Mouse (Mus musculus): ENCODE results near the gene Scgb3a1. TPM values are rescaled to one million over a fixed set of nuclear protein-coding genes. Genes with fewer than 3 reads are reported as not detected.
A peak's percentile ranks its signal among the peaks of the same experiment; 100 is the strongest.

Scgb3a1 gene
- polyA plus RNA-seq, 1 experiment = not detected

GRCm38 (mm10) chr11:49658791-49659469 is 4.5 kb upstream of the Scgb3a1 start:
- 62% methylated on average over 10 of the region's 10 CpGs for WGBS
- DNase-seq = peak; percentile 34
- TF ChIP-seq POLR2A (IDR thresholded peaks at IDR 0.05; ENCODE audit: low read depth, low read length) = no peak
- no peak for TF ChIP-seq CTCF (conservative IDR thresholded peaks at IDR 0.05; ENCODE audit: insufficient read depth, insufficient read length, low read depth, low read length)
- Histone ChIP-seq H3K4me3 (ENCODE audit: insufficient read depth, low read depth, low read length) (no peak overlapping the region), H3K36me3 (ENCODE audit: control insufficient read depth, insufficient read depth, low read length) (no peaks in the 10 kb centered on the region), H3K27ac (ENCODE audit: insufficient read depth, low read depth, low read length) (peak overlapping the region; percentile 5; the same call in 1 of the 2 replicates), H3K27me3 (replicated peaks; ENCODE audit: control insufficient read depth, insufficient read depth, low read length) (no peaks in the 10 kb centered on the region), H3K4me1 (ENCODE audit: control insufficient read depth, insufficient read depth, low read length) (no peaks in the 10 kb centered on the region)

GRCm38 (mm10) chr11:49659470-49659799 is 4.0 kb upstream of the Scgb3a1 start:
- no peaks in the 10 kb centered on the region for H3K27me3 ChIP-seq (replicated peaks; ENCODE audit: control insufficient read depth, insufficient read depth, low read length)
- no peaks in the 10 kb centered on the region for H3K36me3 ChIP-seq (ENCODE audit: control insufficient read depth, insufficient read depth, low read length)
- H3K27ac ChIP-seq (ENCODE audit: insufficient read depth, low read depth, low read length) = no peak overlapping the region; the same call in 1 of the 2 replicates
- no peak for TF ChIP-seq CTCF (conservative IDR thresholded peaks at IDR 0.05; ENCODE audit: insufficient read depth, insufficient read length, low read depth, low read length)
- TF ChIP-seq POLR2A (IDR thresholded peaks at IDR 0.05; ENCODE audit: low read depth, low read length) = no peak
- 74% methylated on average over 7 of the region's 7 CpGs for WGBS
- no peak overlapping the region for H3K4me3 ChIP-seq (ENCODE audit: insufficient read depth, low read depth, low read length)
- no peaks in the 10 kb centered on the region for H3K4me1 ChIP-seq (ENCODE audit: control insufficient read depth, insufficient read depth, low read length)
- no peak for DNase-seq

DNA sequence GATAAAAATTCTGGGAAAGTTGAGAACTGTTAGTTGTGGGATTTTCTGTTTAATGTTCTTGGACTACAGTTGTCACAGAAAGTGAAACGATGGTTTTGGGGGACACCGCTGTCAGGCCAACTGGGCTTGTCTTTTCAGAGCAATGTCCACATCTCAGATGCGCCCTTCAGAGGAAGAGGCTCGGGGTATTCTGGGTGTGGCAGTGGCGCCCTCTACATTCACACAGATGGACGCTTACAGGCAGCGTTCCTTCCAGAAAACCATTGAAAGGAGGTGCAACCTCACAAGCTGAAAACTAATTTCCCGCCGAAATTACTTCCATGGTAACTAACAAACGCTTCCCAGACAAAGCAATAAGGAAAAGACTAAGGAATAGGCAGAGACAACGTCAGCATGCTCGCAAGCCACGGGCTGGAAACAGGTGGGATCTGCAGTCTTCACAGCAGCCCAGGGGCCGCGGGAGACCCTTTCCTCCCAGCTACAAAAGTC is 1.1 kb upstream of the Scgb3a1 start:
- H3K27ac ChIP-seq (ENCODE audit: insufficient read depth, low read depth, low read length) = no peak overlapping the region
- 0 out of 2 replicates have a peak, but pooled peaks have one; percentile 6 for TF ChIP-seq CTCF (conservative IDR thresholded peaks at IDR 0.05; ENCODE audit: insufficient read depth, insufficient read length, low read depth, low read length)
- no peak for TF ChIP-seq POLR2A (IDR thresholded peaks at IDR 0.05; ENCODE audit: low read depth, low read length)
- DNase-seq = no peak
- H3K4me1 ChIP-seq (ENCODE audit: control insufficient read depth, insufficient read depth, low read length) = no peaks in the 10 kb centered on the region
- H3K36me3 ChIP-seq (ENCODE audit: control insufficient read depth, insufficient read depth, low read length) = no peaks in the 10 kb centered on the region
- H3K27me3 ChIP-seq (replicated peaks; ENCODE audit: control insufficient read depth, insufficient read depth, low read length) = no peaks in the 10 kb centered on the region
- no peak overlapping the region for H3K4me3 ChIP-seq (ENCODE audit: insufficient read depth, low read depth, low read length)
- 55% methylated on average over 15 of the region's 15 CpGs for WGBS

- 69% methylated on average over 12 of the region's 12 CpGs for WGBS
- DNase-seq = no peak
- no peaks in the 10 kb centered on the region for H3K36me3 ChIP-seq (ENCODE audit: control insufficient read depth, insufficient read depth, low read length)
- no peak overlapping the region for H3K27ac ChIP-seq (ENCODE audit: insufficient read depth, low read depth, low read length)
- no peaks in the 10 kb centered on the region for H3K4me1 ChIP-seq (ENCODE audit: control insufficient read depth, insufficient read depth, low read length)
- no peak overlapping the region for H3K4me3 ChIP-seq (ENCODE audit: insufficient read depth, low read depth, low read length)
- TF ChIP-seq CTCF (conservative IDR thresholded peaks at IDR 0.05; ENCODE audit: insufficient read depth, insufficient read length, low read depth, low read length) (no peak), POLR2A (IDR thresholded peaks at IDR 0.05; ENCODE audit: low read depth, low read length) (no peak)
- H3K27me3 ChIP-seq (replicated peaks; ENCODE audit: control insufficient read depth, insufficient read depth, low read length) = no peaks in the 10 kb centered on the region
Measured at GRCm38 (mm10) chr11:49664262-49665140, 1.1 kb downstream of the Scgb3a1 start.

GRCm38 (mm10) chr11:49665462-49665861 is 2.1 kb downstream of the Scgb3a1 start:
- WGBS = 78% methylated on average over 4 of the region's 4 CpGs

GRCm38 (mm10) chr11:49673433-49673832 is 10.0 kb downstream of the Scgb3a1 start:
- no peak overlapping the region for H3K4me3 ChIP-seq (ENCODE audit: insufficient read depth, low read depth, low read length)
- WGBS = 72% methylated on average over 3 of the region's 3 CpGs
- H3K36me3 ChIP-seq (ENCODE audit: control insufficient read depth, insufficient read depth, low read length) = peaks cover 4% of the 10 kb centered on the region
- H3K4me1 ChIP-seq (ENCODE audit: control insufficient read depth, insufficient read depth, low read length) = no peaks in the 10 kb centered on the region
- DNase-seq = no peak
- H3K27me3 ChIP-seq (replicated peaks; ENCODE audit: control insufficient read depth, insufficient read depth, low read length) = no peaks in the 10 kb centered on the region
- no peak overlapping the region for H3K27ac ChIP-seq (ENCODE audit: insufficient read depth, low read depth, low read length)
- TF ChIP-seq POLR2A (IDR thresholded peaks at IDR 0.05; ENCODE audit: low read depth, low read length) (no peak), CTCF (conservative IDR thresholded peaks at IDR 0.05; ENCODE audit: insufficient read depth, insufficient read length, low read depth, low read length) (no peak)

More at GRCm38 (mm10) chr11:49665462-49665861, 2.1 kb downstream of the Scgb3a1 start:
- Histone ChIP-seq H3K27me3 (replicated peaks; ENCODE audit: control insufficient read depth, insufficient read depth, low read length) (no peaks in the 10 kb centered on the region), H3K27ac (ENCODE audit: insufficient read depth, low read depth, low read length) (no peak overlapping the region), H3K4me1 (ENCODE audit: control insufficient read depth, insufficient read depth, low read length) (no peaks in the 10 kb centered on the region), H3K36me3 (ENCODE audit: control insufficient read depth, insufficient read depth, low read length) (peaks cover 2% of the 10 kb centered on the region; the same call in 1 of the 2 replicates), H3K4me3 (ENCODE audit: insufficient read depth, low read depth, low read length) (no peak overlapping the region)
- no peak for DNase-seq
- TF ChIP-seq CTCF (conservative IDR thresholded peaks at IDR 0.05; ENCODE audit: insufficient read depth, insufficient read length, low read depth, low read length) = no peak
- TF ChIP-seq POLR2A (IDR thresholded peaks at IDR 0.05; ENCODE audit: low read depth, low read length) = no peak
